Mouse (Mus musculus): ENCODE results near the gene Epb41l1.

Gene Epb41l1

GRCm38 (mm10) chr2:156460470-156460869 is 39.8 kb downstream of the Epb41l1 start:
- in situ Hi-C loops (cut with MseI, MboI): no loop called here

- in situ Hi-C loops (cut with MseI, MboI): no loop called here
Observed at GRCm38 (mm10) chr2:156462154-156463029, 41.7 kb downstream of the Epb41l1 start.

- in situ Hi-C loops (cut with MseI, MboI): no loop called here
Observed at GRCm38 (mm10) chr2:156464416-156464815, 43.7 kb downstream of the Epb41l1 start.

GRCm38 (mm10) chr2:156467538-156467937 is 46.8 kb downstream of the Epb41l1 start:
- in situ Hi-C loops (cut with MseI, MboI): no loop called here

GRCm38 (mm10) chr2:156468890-156469289 is 48.2 kb downstream of the Epb41l1 start:
- in situ Hi-C loops (cut with MseI, MboI): no loop called here

GRCm38 (mm10) chr2:156469508-156469907 is 48.8 kb downstream of the Epb41l1 start:
- in situ Hi-C loops (cut with MseI, MboI): no loop called here

- in situ Hi-C loops (cut with MseI, MboI): no loop called here
Observed at GRCm38 (mm10) chr2:156470938-156471337, 50.2 kb downstream of the Epb41l1 start.

- in situ Hi-C loops (cut with MseI, MboI): no loop called here
Observed at GRCm38 (mm10) chr2:156472336-156472735, 51.6 kb downstream of the Epb41l1 start.

- in situ Hi-C loops (cut with MseI, MboI): no loop called here
Observed at GRCm38 (mm10) chr2:156473696-156474095, 53.0 kb downstream of the Epb41l1 start.

- in situ Hi-C loops (cut with MseI, MboI): no loop called here
Observed at GRCm38 (mm10) chr2:156474111-156474510, 53.4 kb downstream of the Epb41l1 start.

GRCm38 (mm10) chr2:156474891-156475284 is 54.2 kb downstream of the Epb41l1 start:
- in situ Hi-C loops (cut with MseI, MboI): no loop called here

- in situ Hi-C loops (cut with MseI, MboI): no loop called here
Observed at GRCm38 (mm10) chr2:156475285-156476110, 54.8 kb downstream of the Epb41l1 start.

GRCm38 (mm10) chr2:156476111-156476747 is 55.5 kb downstream of the Epb41l1 start:
- in situ Hi-C loops (cut with MseI, MboI): no loop called here

- in situ Hi-C loops (cut with MseI, MboI): no loop called here
Observed at GRCm38 (mm10) chr2:156476748-156477151, 56.0 kb downstream of the Epb41l1 start.

- in situ Hi-C loops (cut with MseI, MboI): no loop called here
Observed at GRCm38 (mm10) chr2:156478046-156478690, 57.5 kb downstream of the Epb41l1 start.

- in situ Hi-C loops (cut with MseI, MboI): no loop called here
Observed at GRCm38 (mm10) chr2:156479833-156480232, 59.1 kb downstream of the Epb41l1 start.

GRCm38 (mm10) chr2:156480267-156480666 is 59.6 kb downstream of the Epb41l1 start:
- in situ Hi-C loops (cut with MseI, MboI): no loop called here

- in situ Hi-C loops (cut with MseI, MboI): no loop called here
Observed at GRCm38 (mm10) chr2:156482299-156482698, 61.6 kb downstream of the Epb41l1 start.

GRCm38 (mm10) chr2:156482764-156483163 is 62.1 kb downstream of the Epb41l1 start:
- in situ Hi-C loops (cut with MseI, MboI): no loop called here

- in situ Hi-C loops (cut with MseI, MboI): no loop called here
Observed at GRCm38 (mm10) chr2:156483204-156483603, 62.5 kb downstream of the Epb41l1 start.

- in situ Hi-C loops (cut with MseI, MboI): no loop called here
Observed at GRCm38 (mm10) chr2:156486086-156486751, 65.5 kb downstream of the Epb41l1 start.
